Mouse (Mus musculus): ENCODE results near the gene Usp24.

Gene Usp24

DNA sequence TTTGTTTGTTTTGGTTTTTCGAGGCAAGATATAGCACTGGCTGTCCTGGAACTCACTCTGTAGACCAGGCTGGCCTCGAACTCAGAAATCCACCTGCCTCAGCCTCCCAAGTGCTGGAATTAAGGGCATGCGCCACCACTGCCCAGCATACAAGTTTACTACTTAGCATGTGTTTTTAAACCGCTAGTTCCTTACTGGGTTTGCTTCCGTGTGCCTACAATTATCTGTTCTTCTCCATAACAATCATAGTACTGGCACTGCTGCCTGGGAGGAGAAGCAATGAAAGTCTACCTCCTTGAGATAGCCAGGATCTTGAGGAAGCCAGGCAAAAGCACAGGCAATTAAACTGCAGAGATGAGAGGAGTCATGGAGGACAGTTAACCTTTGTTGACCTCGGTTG lies 112.6 kb downstream of the Usp24 start:
- DNase-seq (ENCODE audit: low read depth, low spot score): no peak

DNA sequence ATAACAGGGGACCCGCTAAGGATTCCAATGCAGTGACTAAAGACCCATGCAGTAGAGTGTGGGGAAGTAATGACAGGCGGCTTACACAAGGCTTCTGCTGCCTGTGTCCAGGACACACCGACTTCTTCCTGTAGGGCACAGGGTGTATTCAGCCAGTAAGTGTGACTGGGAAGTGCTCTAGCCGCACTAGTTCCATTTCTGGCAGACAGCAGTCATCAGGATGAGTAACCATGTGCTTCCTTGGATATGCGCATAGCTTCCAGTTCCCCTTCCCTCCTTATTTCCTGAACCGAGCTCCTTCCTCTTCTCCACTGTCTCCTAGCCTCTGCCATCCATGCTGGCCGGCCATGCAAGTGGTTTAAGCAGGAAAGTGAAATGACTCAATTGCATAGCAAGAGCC lies 113.1 kb downstream of the Usp24 start:
- no peak for DNase-seq (ENCODE audit: low read depth, low spot score)

DNA sequence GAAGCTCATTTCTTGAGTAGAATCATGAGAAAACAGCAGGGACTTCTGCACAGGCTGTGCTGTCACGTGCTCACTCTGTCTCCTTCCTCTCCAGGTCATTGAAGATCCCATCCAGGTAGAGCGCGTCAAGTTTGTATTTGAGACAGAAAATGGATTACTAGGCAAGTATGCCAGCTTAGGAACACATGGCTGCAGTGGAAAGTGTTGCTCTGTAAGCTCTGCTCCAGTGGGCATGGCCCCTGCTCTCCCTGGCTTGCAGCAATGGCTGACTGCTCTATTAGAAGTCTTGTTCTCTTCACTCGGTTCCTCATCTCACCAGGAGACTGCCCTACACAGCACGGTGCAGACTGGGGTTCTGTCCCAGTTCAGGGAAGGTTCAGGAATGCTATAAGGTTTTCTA lies 114.4 kb downstream of the Usp24 start:
- no peak for DNase-seq (ENCODE audit: low read depth, low spot score)

DNA sequence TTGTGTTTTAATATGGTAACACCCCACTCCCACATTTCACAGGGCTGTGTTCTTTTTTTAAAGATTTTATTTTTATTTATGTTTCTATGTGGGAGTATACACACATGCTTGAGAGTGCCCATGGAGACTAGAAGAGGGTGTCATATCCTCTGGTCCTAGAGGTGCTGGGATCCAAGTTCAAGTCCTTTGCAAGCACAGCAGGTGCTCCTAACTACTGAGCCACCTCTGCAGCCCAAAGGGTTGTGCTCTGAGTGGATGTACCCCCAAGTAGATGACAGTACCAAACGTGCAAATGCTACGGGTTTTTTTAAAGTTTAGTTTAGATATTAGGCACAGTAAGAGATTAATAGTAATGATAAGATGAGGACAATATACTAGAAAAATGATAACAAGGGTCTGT lies 119.4 kb downstream of the Usp24 start:
- no peak for DNase-seq (ENCODE audit: low read depth, low spot score)

DNA sequence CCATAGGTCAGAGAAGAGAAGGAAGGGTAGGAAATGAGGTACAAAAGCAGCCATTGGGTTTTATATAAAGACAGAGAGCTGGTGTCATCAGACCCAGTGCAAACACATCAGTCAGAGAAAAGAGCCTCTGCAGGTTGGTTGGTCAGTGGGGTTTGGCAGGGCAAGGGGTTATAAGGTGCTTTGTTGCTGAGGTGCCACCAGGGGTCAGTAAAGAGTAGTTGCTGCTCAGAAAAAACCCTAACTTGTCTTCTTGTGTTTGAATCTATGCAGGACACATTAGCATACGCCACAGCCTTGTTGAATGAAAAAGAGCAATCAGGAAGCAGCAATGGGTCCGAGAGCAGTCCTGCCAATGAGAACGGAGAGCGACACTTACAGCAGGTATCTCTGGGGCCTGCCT lies 120.5 kb downstream of the Usp24 start:
- DNase-seq (ENCODE audit: low read depth, low spot score): peak; percentile 51

DNA sequence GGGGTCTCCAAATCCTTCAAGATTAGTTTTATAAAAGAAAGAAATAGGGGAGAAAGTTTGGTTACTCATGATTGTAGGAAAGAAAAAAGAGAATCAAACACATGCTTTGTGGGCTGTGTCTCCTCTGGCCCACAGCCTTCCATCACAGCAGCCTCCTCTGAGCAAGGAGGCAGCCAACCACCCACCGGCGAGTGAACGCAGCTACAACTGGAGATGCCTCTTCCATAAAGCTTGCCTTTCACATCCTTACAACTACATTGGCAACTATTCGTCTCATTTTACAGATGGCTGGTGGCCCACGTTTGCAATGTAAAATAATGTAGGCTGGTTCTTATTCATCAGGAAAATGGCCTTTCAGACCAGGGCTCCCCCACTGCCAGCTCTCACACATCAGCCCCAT lies 121.2 kb downstream of the Usp24 start:
- DNase-seq (ENCODE audit: low read depth, low spot score): no peak

DNA sequence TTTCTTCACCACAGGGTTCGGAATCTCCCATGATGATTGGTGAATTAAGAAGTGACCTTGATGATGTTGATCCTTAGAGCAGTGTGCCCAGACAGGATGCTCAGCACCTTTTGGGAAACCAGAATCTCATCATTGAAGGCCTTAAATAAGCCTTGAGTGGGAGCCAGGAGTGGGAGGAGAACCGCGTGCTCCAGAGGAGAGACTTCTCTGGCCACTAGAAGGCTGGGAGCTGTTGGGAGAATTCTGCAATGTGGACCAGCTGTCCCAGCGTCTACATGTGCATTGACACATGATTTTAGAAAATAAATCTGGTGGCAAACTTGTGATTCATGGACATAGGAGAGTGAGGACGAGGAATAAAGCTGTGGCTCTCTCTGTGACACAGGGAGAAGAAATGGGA lies 122.8 kb downstream of the Usp24 start:
- DNase-seq (ENCODE audit: low read depth, low spot score): no peak

DNA sequence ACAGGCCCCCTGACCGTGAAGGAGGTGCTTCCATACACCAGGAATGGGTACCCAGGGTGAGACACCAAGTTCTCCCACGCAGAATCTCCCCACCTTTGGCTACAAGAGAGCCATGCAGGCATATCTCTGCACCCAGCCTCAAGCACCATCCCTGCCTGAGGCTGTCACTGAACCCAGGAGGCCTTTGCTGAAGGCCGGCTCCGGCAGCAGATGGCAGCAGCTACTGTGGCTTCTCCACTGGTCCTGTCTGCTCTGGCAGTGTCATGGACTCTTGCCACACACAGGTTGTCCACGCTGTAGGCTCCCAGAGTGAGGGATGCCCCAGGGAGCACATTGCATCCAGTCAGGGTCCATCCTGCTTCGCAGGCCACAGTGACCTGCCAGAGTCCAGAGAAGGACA lies 127.2 kb downstream of the Usp24 start:
- no peak for DNase-seq (ENCODE audit: low read depth, low spot score)

DNA sequence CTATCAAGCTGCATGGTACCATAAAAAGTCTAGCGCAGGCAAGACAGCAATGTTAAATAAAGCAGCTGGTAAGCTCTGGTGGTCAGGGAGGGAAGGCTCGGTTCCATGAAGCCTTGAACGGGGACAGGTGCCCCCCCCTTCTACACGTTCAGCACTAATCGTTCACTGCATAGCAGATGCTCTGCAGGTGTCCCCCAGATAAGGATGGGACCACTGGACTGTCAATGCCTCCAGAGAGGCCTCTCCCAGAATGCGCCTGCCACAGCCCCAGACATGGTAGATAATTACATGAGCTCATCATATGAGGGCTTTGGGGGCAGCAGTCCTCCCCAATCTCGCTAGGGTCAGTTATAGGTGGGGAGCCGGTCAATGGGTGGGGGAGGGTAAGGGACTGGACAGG lies 133.3 kb downstream of the Usp24 start:
- DNase-seq (ENCODE audit: low read depth, low spot score): no peak

DNA sequence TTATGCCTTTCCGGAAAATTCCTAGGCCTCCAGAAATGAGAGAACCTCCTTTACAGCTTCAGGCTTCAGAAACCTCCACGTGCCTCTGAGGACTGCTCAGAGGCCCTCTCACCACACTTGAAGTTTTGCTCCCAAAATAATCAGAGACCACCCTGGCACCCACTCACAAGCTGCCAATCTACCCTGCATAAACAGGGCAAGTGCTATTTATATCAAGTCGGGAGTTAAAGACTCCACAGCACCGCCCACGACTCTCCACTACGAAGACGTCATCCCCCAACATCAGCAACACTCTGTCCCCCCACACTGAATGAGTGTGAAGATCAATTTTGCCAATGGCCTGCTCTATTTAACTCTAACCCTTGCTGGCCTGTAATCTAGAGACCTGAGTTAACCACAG lies 136.4 kb downstream of the Usp24 start:
- DNase-seq (ENCODE audit: low read depth, low spot score): no peak

DNA sequence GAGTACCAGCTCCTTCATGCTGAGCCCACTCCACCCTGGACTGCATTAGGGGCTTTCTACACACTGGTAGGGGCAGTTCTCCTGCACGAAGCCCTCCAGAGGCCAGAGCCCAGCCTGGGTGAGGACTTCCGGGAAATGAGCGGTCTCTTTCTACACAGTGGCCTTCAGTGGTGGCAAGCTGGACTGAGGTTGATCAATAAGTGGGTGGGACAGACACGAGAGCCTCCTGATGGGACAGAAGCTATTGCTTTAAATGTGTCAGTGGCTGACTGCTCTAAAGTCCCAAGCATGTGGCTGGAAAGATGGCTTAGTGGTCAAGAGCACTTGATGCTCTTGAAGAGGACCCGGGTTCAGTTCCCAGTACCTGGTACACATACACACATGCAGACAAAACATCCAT lies 137.1 kb downstream of the Usp24 start:
- DNase-seq (ENCODE audit: low read depth, low spot score): no peak

DNA sequence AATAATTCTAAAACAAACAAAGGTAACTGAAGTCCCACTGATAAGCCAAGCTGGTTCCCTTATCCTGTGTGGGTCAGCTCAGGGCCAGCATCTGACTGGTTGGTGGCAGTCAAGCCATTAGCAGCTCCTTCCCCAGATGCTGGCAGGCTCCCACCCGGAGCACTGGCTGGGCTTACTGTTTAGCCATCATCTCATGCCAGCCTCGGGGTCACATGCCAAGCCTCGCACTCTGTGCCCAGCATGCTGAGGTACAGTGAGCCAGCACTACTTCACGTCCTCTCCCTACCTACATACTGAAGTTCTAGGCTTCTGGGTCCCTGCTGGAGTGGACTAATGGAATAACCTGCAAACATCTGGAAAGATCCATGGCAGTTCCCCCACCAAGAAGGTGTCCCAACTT lies 137.5 kb downstream of the Usp24 start:
- no peak for DNase-seq (ENCODE audit: low read depth, low spot score)

DNA sequence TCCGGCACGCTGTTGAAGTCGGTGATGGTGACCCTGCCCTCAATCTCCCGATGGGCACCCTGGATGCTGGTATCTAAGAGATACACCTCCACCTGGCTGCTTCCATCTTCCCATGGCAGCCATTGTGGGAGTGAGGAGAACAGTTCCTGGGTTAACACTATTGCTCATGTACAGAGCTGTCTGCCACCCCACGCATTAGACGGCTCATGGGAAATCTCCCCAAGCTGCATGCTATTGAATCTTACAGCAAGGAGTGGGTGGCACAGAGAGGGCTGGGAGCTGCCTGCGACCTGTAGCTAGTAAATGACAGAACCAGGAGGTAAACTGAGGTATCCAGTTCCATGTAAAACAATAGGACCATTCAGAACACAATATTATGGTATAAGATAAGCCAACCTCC lies 138.5 kb downstream of the Usp24 start:
- no peak for DNase-seq (ENCODE audit: low read depth, low spot score)

DNA sequence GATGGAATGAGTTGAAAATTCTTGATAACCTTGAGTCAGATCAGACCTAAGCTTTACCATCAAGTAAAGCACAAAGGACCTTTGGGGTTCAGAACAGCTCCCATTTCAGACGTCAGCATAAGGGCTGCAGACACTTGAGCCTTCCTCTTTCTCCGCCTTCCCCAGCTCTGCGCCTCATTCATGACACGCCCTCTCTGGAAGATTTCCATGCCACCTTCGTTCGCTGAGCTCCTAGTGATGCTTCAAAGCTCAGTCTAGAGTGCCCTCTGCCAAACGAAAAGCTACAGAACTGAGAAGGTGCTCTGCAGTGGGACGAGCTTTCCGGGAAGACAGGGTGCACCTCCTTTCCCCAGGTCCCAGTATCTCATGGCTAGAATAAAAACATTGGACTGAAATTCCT lies 146.0 kb downstream of the Usp24 start:
- no peak for DNase-seq (ENCODE audit: low read depth, low spot score)

DNA sequence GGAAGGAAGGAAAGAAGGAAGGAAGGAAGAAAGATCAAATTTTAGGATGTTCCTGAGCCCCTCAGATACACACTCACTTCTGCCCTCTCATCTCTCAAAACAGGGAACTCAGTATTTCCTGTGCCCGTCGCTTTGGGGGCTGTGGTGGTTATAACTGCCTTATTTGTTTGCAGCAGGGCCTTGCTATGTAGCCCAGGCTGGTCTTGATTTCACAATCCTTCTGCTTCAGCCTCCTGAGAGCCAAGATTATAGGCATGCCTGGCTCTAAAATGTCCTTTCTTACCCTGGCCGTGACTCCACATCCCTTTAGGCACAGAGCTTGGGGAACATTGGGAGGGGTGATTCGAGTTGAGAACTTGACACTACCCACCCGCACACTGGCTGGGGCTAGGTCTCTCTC lies 146.5 kb downstream of the Usp24 start:
- no peak for DNase-seq (ENCODE audit: low read depth, low spot score)

DNA sequence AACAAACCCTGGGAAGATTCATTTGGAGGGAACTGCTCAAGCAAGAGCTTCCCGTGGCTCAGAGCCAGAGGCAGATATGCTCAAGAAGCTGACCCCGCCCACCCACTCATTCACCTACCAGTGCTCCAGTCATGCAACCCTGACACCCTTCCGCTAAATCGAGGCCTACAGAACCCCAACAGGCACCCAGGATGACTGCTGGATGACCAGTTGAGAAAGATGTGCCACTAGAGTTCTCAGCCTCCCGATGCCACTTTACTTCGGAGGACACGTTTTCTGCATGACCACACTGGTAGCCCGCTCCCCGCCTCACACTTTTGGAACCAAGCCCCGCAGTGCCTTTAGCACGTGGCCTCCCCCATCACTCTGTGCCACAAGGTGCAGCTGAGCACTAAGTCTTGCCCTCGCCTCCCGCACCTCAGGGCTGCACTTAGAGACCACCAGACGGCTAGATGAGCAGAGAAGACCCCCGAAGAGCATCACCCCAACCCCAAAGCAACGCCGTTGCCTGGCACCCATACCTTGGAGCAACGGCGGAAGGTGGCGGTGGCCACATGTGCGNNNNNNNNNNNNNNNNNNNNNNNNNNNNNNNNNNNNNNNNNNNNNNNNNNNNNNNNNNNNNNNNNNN lies 147.3 kb downstream of the Usp24 start:
- no peak for DNase-seq (ENCODE audit: low read depth, low spot score)

DNA sequence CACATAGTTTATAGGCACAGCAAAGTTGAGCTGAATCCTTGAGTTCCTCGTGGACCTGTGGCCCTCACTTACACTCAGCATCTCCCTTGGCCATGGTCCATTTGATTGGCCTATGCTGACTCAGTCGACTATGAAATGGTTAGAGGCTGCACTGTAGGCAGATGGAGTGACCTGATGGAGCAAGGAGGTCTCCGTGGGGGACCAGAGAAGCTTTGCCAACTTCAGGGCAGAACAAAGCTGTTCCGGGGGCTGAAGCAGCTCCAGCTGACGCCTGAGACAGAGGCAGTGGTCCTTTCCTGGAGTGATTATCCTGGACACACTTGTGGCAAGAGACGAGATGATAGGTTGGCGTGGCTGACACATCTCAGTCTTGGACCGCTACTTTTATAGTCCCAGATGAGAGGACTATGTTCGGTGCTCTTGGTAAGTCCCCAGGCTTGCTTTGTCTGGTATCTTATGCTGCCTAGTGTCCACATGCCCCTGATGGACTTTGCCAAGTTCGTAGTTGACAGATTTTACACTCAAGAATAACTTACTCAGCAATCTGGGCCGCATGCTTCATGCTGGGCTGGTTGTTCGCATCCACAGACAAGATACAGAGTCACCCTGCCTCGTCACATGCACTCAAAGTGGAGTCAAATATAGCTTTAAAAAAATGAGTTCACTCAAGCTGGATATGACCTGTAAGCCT lies 151.6 kb downstream of the Usp24 start:
- DNase-seq (ENCODE audit: low read depth, low spot score): no peak

DNA sequence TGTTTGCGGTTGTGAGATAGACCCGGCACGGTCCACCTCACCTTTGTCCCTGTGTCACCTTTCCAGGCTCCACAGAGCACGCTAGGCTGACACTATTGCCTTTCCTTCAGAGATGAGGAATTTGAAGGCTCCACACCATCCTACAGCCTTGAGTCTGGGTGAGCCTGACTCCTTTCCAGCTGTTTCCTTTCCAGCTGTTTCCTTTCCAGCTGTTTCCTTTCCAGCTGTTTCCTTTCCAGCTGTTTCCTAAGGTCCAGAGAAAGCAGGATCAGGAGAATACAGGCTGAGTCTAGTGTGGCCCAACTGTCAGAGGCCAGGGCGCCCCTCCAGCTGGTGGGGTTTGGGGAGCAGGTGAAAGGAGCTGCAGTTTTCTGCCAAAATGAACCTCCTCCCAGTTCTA lies 154.9 kb downstream of the Usp24 start:
- no peak for DNase-seq (ENCODE audit: low read depth, low spot score)

DNA sequence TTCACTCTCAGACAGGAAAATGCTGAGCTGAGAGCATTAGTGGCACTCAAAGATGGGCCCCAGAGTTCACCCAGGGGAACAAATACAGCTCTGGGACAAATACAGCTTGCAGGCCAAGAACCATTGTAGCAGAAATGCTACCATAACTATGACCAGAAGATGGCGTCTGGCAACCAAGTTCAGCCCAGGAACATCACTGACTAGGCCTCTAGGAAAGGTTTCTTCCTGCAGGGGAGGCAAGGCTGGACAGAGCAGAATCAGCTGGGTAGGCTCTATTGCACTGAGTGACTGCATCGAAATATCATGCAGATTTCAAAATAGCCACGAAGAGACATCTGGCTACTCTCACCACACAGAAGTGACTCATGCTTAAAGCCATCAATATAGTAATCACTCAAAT lies 156.3 kb downstream of the Usp24 start:
- peak; percentile 83 for DNase-seq (ENCODE audit: low read depth, low spot score)

DNA sequence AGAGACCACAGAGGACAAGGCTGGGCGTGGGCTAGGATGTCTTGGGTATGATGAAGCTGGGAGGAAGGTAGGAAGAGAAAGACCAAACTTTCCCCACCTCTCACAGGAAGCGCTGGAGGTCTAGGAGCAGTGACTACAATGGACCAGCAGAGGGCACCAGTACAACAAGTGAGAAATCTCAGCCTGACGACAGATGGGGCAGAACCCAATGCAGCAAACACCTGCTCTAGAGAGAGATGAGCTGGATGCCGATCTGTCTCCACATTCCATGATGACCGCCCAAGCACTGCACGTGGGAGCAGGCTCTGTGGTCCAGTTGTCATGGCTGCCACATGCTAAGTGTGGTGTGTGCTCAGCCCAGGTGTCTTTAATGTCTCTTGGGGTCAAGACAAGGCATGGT lies 158.2 kb downstream of the Usp24 start:
- DNase-seq (ENCODE audit: low read depth, low spot score): peak; percentile 69

DNA sequence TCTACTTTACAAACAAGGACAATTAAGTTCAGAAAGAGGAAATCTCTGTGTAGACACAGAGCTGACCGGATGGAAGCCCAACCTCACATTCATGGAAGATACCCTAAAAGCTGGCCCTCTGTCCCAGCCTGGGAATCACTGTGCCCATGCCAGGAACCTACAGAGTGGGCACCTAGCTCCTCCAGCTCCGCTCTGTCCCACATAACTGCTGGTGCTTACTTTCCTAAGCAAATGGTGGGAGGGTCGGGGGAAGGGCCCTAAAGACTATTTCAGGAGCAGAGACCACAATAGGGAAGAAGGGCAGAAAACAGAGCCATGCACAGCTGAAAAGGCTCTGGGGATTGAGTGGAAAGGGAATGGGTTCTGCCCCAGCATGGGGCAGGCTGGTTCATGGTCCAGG lies 164.5 kb downstream of the Usp24 start:
- DNase-seq (ENCODE audit: low read depth, low spot score): no peak

DNA sequence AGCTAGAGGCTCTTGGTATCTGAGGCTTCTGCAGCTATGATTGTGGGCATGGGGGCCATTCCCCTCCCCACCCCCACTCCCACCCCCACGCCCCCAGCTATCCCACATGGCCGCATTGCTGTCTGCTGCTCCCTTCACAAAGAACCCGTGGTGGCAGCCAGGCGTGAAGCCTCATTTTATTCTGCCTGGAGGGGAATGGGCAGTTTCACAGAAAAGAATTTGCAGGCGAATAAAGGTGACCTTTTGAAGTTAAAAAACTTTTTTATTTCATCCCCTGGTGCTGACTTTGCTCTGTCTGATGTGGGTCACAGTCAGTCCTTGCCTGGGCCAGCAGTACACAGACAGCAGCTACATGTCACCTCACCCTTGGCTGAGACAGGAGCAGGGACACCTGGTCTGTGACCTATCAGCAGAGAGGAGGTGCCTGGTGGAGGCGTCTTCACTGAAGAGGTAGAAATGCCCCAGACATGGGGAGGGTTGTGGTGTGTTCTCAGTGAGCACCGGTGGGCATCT lies 167.3 kb downstream of the Usp24 start:
- no peak for DNase-seq (ENCODE audit: low read depth, low spot score)

DNA sequence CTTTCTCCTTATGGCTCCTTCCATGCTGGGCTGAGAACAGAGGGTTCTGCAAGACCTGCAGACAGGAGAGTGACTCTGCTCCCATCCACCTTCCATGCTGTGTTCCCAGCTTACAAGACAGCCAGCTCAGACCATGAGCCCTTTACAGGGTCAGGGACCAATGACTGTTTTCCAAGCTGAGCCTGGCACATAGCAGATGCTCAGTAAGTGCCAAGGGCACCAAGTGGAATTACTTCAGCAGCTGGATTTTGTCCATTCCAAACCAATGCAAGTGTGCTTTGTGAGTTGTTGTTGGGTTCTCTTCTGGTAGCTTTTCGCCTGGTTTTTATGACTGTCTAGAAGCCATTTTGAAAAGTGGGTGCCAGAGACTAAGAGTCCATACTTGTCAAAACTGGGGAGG lies 167.8 kb downstream of the Usp24 start:
- no peak for DNase-seq (ENCODE audit: low read depth, low spot score)

DNA sequence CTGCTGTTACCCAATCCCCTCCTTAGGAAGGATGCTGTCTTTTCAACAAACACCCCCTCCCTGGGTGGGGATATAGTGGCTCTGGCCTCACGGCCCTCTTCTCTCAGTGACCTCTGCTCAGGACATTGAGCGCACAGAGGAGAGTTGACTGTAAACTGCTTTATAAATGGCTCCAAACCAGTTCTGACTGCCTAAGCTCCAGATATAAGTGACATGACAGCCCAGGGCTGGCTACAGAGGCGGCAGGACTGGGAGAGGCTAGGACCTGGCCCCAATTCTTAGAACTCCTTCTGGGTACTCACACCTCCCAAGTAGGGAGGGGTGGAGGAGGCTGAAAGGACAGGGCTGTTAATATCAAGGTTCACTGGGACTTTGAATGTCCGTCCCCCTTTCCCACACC lies 174.6 kb downstream of the Usp24 start:
- DNase-seq (ENCODE audit: low read depth, low spot score): no peak
